Mouse (Mus musculus) heart, embryonic 16.5 days (tissue): ENCODE results near the gene Pla2g4e. TPM values are rescaled to one million over a fixed set of nuclear protein-coding genes. Genes with fewer than 3 reads are reported as not detected.

Source experiments
- ATAC-seq: fragments of 200-750 bp; cut with Nextera tagmentation; replicated peaks from 2 replicates; pipeline ENCODE4 v1.8.0; 2017; ENCODE audit warnings: moderate number of reproducible peaks; ENCODE audit not compliant: insufficient read depth, low FRiP score; ENCODE audit errors: extremely low read depth
- H3K27ac ChIP-seq: fragments of 300-500 bp; sonication (generic); 2 replicates; pipeline ENCODE4 v1.5.1; 2014; ENCODE audit warnings: mild to moderate bottlenecking, low read length, control low read depth, moderate library complexity
- H3K27me3 ChIP-seq: fragments of 300-500 bp; sonication (generic); 2 replicates; pipeline ENCODE4 v1.6.1; 2014; ENCODE audit warnings: low read length, mixed read lengths; ENCODE audit not compliant: control insufficient read depth, insufficient read depth
- H3K36me3 ChIP-seq: fragments of 300-500 bp; sonication (generic); 2 replicates; pipeline ENCODE4 v1.6.1; 2014; ENCODE audit not compliant: control insufficient read depth, insufficient read depth
- H3K4me1 ChIP-seq: fragments of 300-500 bp; sonication (generic); 2 replicates; pipeline ENCODE4 v1.6.1; 2014; ENCODE audit warnings: low read length, mixed read lengths; ENCODE audit not compliant: control insufficient read depth, insufficient read depth
- H3K4me2 ChIP-seq: fragments of 300-500 bp; sonication (generic); 2 replicates; pipeline ENCODE4 v1.6.1; 2014; ENCODE audit warnings: low read depth, mild to moderate bottlenecking, control low read depth, low read length
- H3K4me3 ChIP-seq: fragments of 300-500 bp; sonication (generic); 2 replicates; pipeline ENCODE4 v1.5.1; 2014; ENCODE audit warnings: mild to moderate bottlenecking, control low read depth, low read length
- H3K9ac ChIP-seq: fragments of 300-500 bp; sonication (generic); 2 replicates; pipeline ENCODE4 v1.6.1; 2014; ENCODE audit warnings: low read length, control low read depth
- H3K9me3 ChIP-seq: fragments of 300-500 bp; sonication (generic); replicated peaks from 2 replicates; pipeline ENCODE4 v1.6.1; 2016; ENCODE audit warnings: low read length; ENCODE audit not compliant: control insufficient read depth
- WGBS: fragments of 180-500 bp; shearing (Covaris S2); extraction: QIAGEN DNeasy Blood & Tissue Kit; methylation state at CpG from one replicate; pipeline ENCODE4 v1.1.7; 2014; 5-methylcytosine and 5-hydroxymethylcytosine counted together
- polyA plus RNA-seq: library from polyadenylated mRNA; unstranded; fragments of >200 nt; fragmentation: Nextera tagmentation; extraction: Ambion mirVana; gene quantifications from 2 replicates; pipeline ENCODE4 v1.2.1, GENCODE M21; 2015

Gene Pla2g4e
- polyA plus RNA-seq, 1 experiment from 2014 or later = 2.1 TPM

DNA sequence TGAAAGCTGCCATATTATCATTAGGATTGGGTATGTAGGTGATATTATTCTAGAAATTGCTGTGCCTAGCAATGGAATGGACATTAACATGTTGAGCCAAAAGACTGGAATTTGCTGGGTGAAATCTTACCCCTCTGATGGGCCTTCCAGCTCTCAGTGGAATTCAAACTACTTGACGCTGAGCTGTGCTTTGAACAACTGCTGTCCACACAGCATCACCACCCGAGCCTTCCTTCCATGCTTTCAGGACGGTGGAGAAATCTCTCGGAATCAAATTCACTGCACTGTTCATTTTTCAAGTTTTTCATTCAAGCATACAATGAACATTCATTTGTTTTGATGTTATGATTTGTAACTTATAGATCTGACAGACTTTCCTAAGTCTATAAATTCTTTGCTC is 100.7 kb downstream of the Pla2g4e start:
- Histone ChIP-seq H3K4me1 (peaks cover 40% of the 10 kb centered on the region), H3K4me3 (no peak overlapping the region), H3K9ac (no peak overlapping the region), H3K4me2 (no peak overlapping the region), H3K27me3 (no peaks in the 10 kb centered on the region), H3K27ac (no peak overlapping the region), H3K9me3 (no peaks in the 10 kb centered on the region), H3K36me3 (peaks cover 6% of the 10 kb centered on the region; the same call in 1 of the 2 replicates)
- WGBS = 62% methylated on average over 4 of the region's 4 CpGs
- ATAC-seq = no peak

DNA sequence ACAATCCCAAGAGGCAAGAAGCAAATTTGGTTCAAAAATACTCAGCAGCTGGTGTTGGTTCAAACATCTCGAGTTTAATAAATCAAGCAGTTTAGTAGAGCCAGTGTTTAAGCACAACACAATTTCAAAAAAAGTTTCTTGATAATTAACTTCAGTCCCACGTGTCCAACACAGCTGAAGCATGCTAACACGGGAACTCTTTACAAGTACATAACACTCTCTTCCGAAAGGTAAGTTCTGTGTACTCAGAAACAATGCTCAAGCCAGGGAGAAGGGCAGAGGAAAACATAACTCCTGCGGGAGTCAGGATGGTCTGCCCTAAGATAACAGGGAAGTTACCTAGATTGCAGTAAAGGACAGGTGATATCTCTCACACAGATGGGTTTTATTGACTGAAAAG is 102.8 kb downstream of the Pla2g4e start:
- Histone ChIP-seq H3K9ac (no peak overlapping the region), H3K4me3 (no peak overlapping the region), H3K9me3 (no peaks in the 10 kb centered on the region), H3K36me3 (peaks cover 6% of the 10 kb centered on the region; the same call in 1 of the 2 replicates), H3K4me1 (peaks cover 36% of the 10 kb centered on the region), H3K27ac (no peak overlapping the region), H3K27me3 (no peaks in the 10 kb centered on the region), H3K4me2 (no peak overlapping the region)
- 79% methylated on average over 5 of the region's 5 CpGs for WGBS
- no peak for ATAC-seq

GRCm38 (mm10) chr2:120141671-120142070 is 103.5 kb downstream of the Pla2g4e start:
- WGBS = 80% methylated on average over 1 of the region's 1 CpGs
- H3K27me3 ChIP-seq = no peaks in the 10 kb centered on the region
- peaks cover 6% of the 10 kb centered on the region; the same call in 1 of the 2 replicates for H3K36me3 ChIP-seq
- H3K4me1 ChIP-seq = peaks cover 32% of the 10 kb centered on the region
- no peak overlapping the region for H3K4me3 ChIP-seq
- H3K9me3 ChIP-seq = no peaks in the 10 kb centered on the region
- no peak overlapping the region for H3K9ac ChIP-seq
- H3K4me2 ChIP-seq = no peak overlapping the region
- no peak for ATAC-seq
- no peak overlapping the region for H3K27ac ChIP-seq

DNA sequence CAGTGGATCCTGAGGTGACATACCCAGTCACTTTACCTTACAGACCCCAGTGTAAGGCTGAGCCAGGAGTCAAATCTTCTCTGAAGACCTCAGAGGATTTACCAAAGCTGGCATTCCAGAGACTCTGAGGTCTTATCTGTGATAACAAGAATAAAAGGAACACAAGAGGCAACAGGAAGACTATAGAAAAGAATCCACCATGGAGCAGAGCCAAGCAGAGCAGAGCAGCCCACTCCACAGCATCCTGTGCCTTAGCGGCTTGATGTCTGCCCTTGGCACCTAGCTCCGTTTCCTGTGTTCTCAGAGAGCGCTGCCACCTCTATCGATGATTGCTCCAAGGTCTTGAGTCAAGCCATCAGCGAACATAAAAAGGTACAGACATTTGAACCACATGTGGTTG is 104.8 kb downstream of the Pla2g4e start:
- H3K9ac ChIP-seq = peak overlapping the region; percentile 38; the same call in 1 of the 2 replicates
- ATAC-seq = peak; percentile 37
- 28% methylated on average over 5 of the region's 5 CpGs for WGBS
- peak overlapping the region; percentile 27 for H3K4me2 ChIP-seq
- H3K4me3 ChIP-seq = no peak overlapping the region
- peaks cover 9% of the 10 kb centered on the region for H3K36me3 ChIP-seq
- H3K27me3 ChIP-seq = no peaks in the 10 kb centered on the region
- peaks cover 29% of the 10 kb centered on the region for H3K4me1 ChIP-seq
- H3K27ac ChIP-seq = peak overlapping the region; percentile 74
- H3K9me3 ChIP-seq = no peaks in the 10 kb centered on the region

GRCm38 (mm10) chr2:120139091-120139490 is 106.0 kb downstream of the Pla2g4e start:
- H3K9me3 ChIP-seq = no peaks in the 10 kb centered on the region
- H3K4me2 ChIP-seq = no peak overlapping the region
- peaks cover 37% of the 10 kb centered on the region for H3K4me1 ChIP-seq
- H3K9ac ChIP-seq = no peak overlapping the region
- WGBS = 46% methylated on average over 1 of the region's 1 CpGs
- no peaks in the 10 kb centered on the region for H3K27me3 ChIP-seq
- H3K36me3 ChIP-seq = peaks cover 6% of the 10 kb centered on the region
- no peak overlapping the region for H3K4me3 ChIP-seq
- H3K27ac ChIP-seq = peak overlapping the region; percentile 40; the same call in 1 of the 2 replicates
- ATAC-seq = no peak

DNA sequence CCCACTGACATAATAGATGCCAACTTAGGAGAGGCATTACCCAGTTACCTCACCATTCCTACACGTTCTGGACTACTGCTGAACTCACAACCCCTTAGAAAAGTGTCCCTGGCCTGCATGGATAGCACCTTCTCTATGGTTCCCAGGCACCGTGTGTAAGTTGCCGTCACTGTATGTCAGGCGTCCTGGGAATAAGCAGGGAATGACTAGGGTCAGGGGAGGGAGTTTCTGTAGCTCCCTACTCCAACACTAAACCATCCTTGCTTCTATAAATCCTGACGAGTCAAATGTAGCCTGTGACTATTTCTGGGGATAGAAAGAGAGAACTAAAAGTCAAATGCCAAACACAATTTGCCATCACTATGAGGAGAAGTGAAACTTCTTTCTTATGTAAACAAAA is 107.9 kb downstream of the Pla2g4e start:
- H3K4me1 ChIP-seq = peaks cover 53% of the 10 kb centered on the region
- no peak overlapping the region for H3K27ac ChIP-seq
- WGBS = 59% methylated on average over 5 of the region's 5 CpGs

GRCm38 (mm10) chr2:120134453-120135075 is 110.6 kb downstream of the Pla2g4e start:
- Histone ChIP-seq H3K4me3 (no peak overlapping the region), H3K27ac (peak overlapping the region; percentile 65)

More for the DNA sequence above, 107.9 kb downstream of the Pla2g4e start:
- Histone ChIP-seq H3K9me3 (no peaks in the 10 kb centered on the region), H3K36me3 (peaks cover 6% of the 10 kb centered on the region), H3K4me3 (no peak overlapping the region), H3K27me3 (no peaks in the 10 kb centered on the region), H3K4me2 (no peak overlapping the region), H3K9ac (no peak overlapping the region)
- no peak for ATAC-seq

GRCm38 (mm10) chr2:120131881-120132280 is 113.3 kb downstream of the Pla2g4e start:
- Histone ChIP-seq H3K9ac (no peak overlapping the region), H3K27me3 (no peaks in the 10 kb centered on the region), H3K4me1 (peaks cover 72% of the 10 kb centered on the region), H3K4me3 (no peak overlapping the region), H3K4me2 (no peak overlapping the region), H3K27ac (peak overlapping the region; percentile 46), H3K36me3 (peaks cover 6% of the 10 kb centered on the region; the same call in 1 of the 2 replicates), H3K9me3 (no peaks in the 10 kb centered on the region)
- no peak for ATAC-seq
- 50% methylated on average over 1 of the region's 1 CpGs for WGBS

More at GRCm38 (mm10) chr2:120134453-120135075, 110.6 kb downstream of the Pla2g4e start:
- Histone ChIP-seq H3K4me2 (no peak overlapping the region), H3K4me1 (peaks cover 60% of the 10 kb centered on the region), H3K9me3 (no peaks in the 10 kb centered on the region), H3K9ac (peak overlapping the region; percentile 55; the same call in 1 of the 2 replicates), H3K36me3 (peaks cover 3% of the 10 kb centered on the region; the same call in 1 of the 2 replicates), H3K27me3 (no peaks in the 10 kb centered on the region)
- peak; percentile 81 for ATAC-seq

GRCm38 (mm10) chr2:120129252-120129908 is 115.8 kb downstream of the Pla2g4e start:
- Histone ChIP-seq H3K4me1 (peaks cover 76% of the 10 kb centered on the region), H3K36me3 (peaks cover 3% of the 10 kb centered on the region; the same call in 1 of the 2 replicates), H3K27me3 (no peaks in the 10 kb centered on the region), H3K4me2 (peak overlapping the region; percentile 34; the same call in 1 of the 2 replicates), H3K9me3 (no peaks in the 10 kb centered on the region), H3K27ac (peak overlapping the region; percentile 96), H3K9ac (peak overlapping the region; percentile 61), H3K4me3 (no peak overlapping the region)
- 20% methylated on average over 8 of the region's 8 CpGs for WGBS
- peak; percentile 33 for ATAC-seq
